Mouse (Mus musculus) CD8-positive naive resting alpha-beta T cell, adult 57 days (primary cell): ENCODE measurements around the gene Edar. TPM values are rescaled to one million over a fixed set of nuclear protein-coding genes. Genes with fewer than 3 reads are reported as not detected.

ENCODE experiments used
- total RNA-seq: library from RNA; stranded (reverse); gene quantifications from one replicate; pipeline ENCODE4 v1.2.4, GENCODE M21; 2023

Edar gene
- total RNA-seq = not detected

GRCm38 (mm10) chr10:58675533-58675932 is at the start of gene Edar:
Gene Edar, minus strand, starts transcription at chr10:58675654.

GRCm38 (mm10) chr10:58718110-58718509 is 42.7 kb upstream of the Edar start, which contains the start of gene Gm17542:
Gene Gm17542, minus strand, starts transcription at chr10:58718210.

Other genes with a start within 250 kb of the Edar start
- gene Ranbp2, start 228.7 kb downstream of the Edar start, total RNA-seq = 126 TPM
- 3.5 TPM for gene Ccdc138, start 177.7 kb downstream of the Edar start, total RNA-seq
- gene Gm17542, start 42.6 kb upstream of the Edar start, total RNA-seq = not detected
- not detected for gene Sh3rf3, start 137.7 kb upstream of the Edar start, total RNA-seq